Mouse (Mus musculus): ENCODE results near the gene Serpina1b. TPM values are rescaled to one million over a fixed set of nuclear protein-coding genes. Genes with fewer than 3 reads are reported as not detected.
"Not testable (repeated sequence)": the region's sequence is repeated elsewhere in the genome, so short reads cannot be mapped to it uniquely, and the experiment has no call there.

Serpina1b gene
- polyA plus RNA-seq, 1 experiment from 2014 or later, result 1.5 TPM

DNA sequence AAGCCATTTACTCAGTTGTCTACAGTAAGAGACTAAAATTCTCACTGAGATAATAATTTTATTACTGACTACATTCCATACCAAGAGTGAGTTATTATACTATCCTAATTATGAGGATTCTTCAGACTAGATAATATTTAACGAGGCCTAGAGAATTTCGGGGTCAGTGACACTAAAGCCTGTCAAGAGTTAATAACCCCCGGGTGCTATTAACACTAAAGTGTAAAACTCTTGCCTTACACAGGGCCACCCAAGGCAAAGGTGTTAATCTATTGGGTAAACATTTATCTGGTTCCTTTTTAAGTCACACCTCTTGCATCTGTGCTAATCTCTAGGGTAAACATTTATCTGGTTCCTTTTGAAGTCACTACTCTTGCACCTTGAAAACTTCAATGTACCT is 69.9 kb downstream of the Serpina1b start:
- not testable (repeated sequence) for H3K4me1 ChIP-seq (replicated peaks); H3K27me3 ChIP-seq; H3K4me3 ChIP-seq; ATAC-seq (ENCODE audit: low FRiP score, low read depth); H3K9ac ChIP-seq; H3K36me3 ChIP-seq; H3K4me2 ChIP-seq; H3K9me3 ChIP-seq; H3K27ac ChIP-seq (replicated peaks)
- WGBS, result 88% methylated on average over 3 of the region's 3 CpGs

- H3K4me1 ChIP-seq (replicated peaks), result not testable (repeated sequence)
- 85% methylated on average over 5 of the region's 5 CpGs for WGBS
Observed at GRCm38 (mm10) chr12:103745957-103746356, 84.2 kb downstream of the Serpina1b start.

GRCm38 (mm10) chr12:103737791-103738580 is 92.2 kb downstream of the Serpina1b start:
- H3K27ac ChIP-seq (replicated peaks); H3K27me3 ChIP-seq; H3K4me3 ChIP-seq; H3K4me2 ChIP-seq; H3K9ac ChIP-seq; H3K9me3 ChIP-seq; H3K36me3 ChIP-seq; ATAC-seq (ENCODE audit: low FRiP score, low read depth); H3K4me1 ChIP-seq (replicated peaks): not testable (repeated sequence)
- 92% methylated on average over 6 of the region's 6 CpGs for WGBS

More at GRCm38 (mm10) chr12:103745957-103746356, 84.2 kb downstream of the Serpina1b start:
- not testable (repeated sequence) for H3K9me3 ChIP-seq; H3K9ac ChIP-seq; H3K36me3 ChIP-seq; H3K27ac ChIP-seq (replicated peaks); H3K27me3 ChIP-seq; H3K4me3 ChIP-seq; H3K4me2 ChIP-seq; ATAC-seq (ENCODE audit: low FRiP score, low read depth)

DNA sequence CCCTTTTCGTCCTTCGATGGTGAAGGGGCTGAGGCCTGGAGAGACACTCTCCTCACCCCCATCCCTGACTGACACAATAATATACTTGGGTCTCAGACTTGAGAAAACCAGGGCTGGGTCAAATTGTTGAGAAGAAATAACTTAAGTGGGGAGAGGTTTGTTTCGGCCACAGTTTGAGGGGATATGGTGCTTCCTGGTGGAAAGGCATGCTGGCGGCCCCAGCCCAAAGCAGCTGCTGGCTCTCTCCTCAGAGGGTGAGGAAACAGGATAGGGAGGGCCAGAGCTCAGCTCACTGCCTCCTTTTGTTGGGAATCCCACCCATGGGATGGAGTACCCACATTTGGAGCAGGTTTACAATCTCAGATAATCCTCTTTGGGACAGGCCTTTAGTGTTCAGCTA is 94.6 kb downstream of the Serpina1b start:
- not testable (repeated sequence) for H3K9ac ChIP-seq; H3K27ac ChIP-seq (replicated peaks); H3K4me1 ChIP-seq (replicated peaks); H3K9me3 ChIP-seq; ATAC-seq (ENCODE audit: low FRiP score, low read depth); H3K36me3 ChIP-seq; H3K27me3 ChIP-seq; H3K4me3 ChIP-seq; H3K4me2 ChIP-seq
- 90% methylated on average over 4 of the region's 4 CpGs for WGBS

GRCm38 (mm10) chr12:103735101-103735500 is 95.1 kb downstream of the Serpina1b start:
- not testable (repeated sequence) for ATAC-seq (ENCODE audit: low FRiP score, low read depth); H3K27me3 ChIP-seq; H3K9me3 ChIP-seq; H3K9ac ChIP-seq; H3K4me3 ChIP-seq; H3K36me3 ChIP-seq; H3K27ac ChIP-seq (replicated peaks); H3K4me1 ChIP-seq (replicated peaks); H3K4me2 ChIP-seq
- WGBS, result 80% methylated on average over 4 of the region's 4 CpGs

DNA sequence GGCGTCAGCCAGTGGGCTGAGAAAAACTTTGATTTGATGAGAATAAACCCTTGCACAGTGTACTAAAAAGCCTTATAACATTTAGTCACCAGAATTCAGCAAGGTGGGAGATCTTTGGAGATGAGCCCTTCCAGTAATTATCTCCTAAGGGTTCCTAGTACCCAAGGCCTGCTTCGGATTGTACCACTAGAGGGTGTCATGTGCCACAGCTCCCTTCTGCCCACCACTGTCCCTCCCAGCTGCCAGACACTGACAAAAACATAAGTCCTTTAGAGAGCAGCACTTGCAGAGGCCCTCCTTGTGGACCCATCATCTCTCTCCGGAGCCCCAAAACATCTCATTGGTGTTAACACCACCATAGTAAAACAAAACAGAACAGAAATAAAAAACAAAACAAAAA is 118.6 kb downstream of the Serpina1b start:
- no peak for ATAC-seq (ENCODE audit: low FRiP score, low read depth)
- Histone ChIP-seq H3K27ac (replicated peaks) (no peak overlapping the region), H3K9ac (no peak overlapping the region), H3K36me3 (no peaks in the 10 kb centered on the region), H3K4me1 (replicated peaks) (no peaks in the 10 kb centered on the region), H3K4me2 (no peak overlapping the region), H3K4me3 (no peak overlapping the region), H3K27me3 (no peaks in the 10 kb centered on the region), H3K9me3 (no peaks in the 10 kb centered on the region)
- 79% methylated on average over 3 of the region's 3 CpGs for WGBS

DNA sequence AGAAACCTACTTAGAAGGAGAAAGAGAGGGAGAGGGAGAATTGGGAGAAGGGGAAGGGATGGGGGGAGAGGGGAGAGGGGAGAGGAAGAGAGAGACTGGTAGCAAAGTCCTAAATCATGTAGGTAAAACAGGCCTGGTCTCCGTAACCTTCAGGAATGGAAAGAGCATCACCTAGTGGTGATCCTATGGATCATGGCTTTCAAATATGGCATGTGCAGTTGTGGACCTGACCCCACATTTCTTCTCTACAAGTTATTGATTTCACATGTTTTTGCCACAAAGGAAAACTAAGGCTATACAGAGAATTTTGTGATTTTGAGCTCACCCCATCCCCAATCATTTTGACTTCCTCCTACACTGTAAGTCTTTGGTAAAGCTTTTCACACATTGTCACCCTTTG is 119.8 kb downstream of the Serpina1b start:
- H3K9ac ChIP-seq, result no peak overlapping the region
- ATAC-seq (ENCODE audit: low FRiP score, low read depth), result no peak
- 76% methylated on average over 1 of the region's 1 CpGs for WGBS

DNA sequence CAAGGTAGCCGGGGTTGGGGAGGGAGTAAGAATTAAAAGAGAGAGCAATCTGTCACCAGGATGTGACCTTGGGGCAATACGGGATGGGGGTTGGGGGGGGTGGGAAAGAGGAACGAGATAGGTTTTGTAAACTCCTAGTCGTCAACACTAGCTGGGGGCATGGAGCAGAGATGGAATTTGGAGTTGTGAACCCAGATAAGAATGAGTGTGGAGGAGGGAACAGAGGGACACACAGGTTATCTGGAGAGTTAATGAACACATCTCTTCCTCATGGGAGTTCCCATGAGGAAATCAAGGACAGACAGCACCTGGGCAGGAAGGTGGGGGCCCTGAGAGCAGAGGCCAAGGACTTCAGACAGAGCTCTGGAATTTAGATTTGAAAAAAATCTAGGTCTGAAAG is 124.1 kb downstream of the Serpina1b start:
- no peaks in the 10 kb centered on the region for H3K4me1 ChIP-seq (replicated peaks)
- no peaks in the 10 kb centered on the region for H3K36me3 ChIP-seq
- no peak overlapping the region for H3K4me3 ChIP-seq
- no peak overlapping the region for H3K9ac ChIP-seq
- H3K27me3 ChIP-seq, result no peaks in the 10 kb centered on the region
- 90% methylated on average over 4 of the region's 4 CpGs for WGBS
- H3K27ac ChIP-seq (replicated peaks), result no peak overlapping the region
- no peaks in the 10 kb centered on the region for H3K9me3 ChIP-seq
- no peak for ATAC-seq (ENCODE audit: low FRiP score, low read depth)
- no peak overlapping the region for H3K4me2 ChIP-seq

More for the DNA sequence above, 119.8 kb downstream of the Serpina1b start:
- H3K36me3 ChIP-seq, result no peaks in the 10 kb centered on the region
- H3K9me3 ChIP-seq, result no peaks in the 10 kb centered on the region
- no peak overlapping the region for H3K27ac ChIP-seq (replicated peaks)
- H3K4me2 ChIP-seq, result no peak overlapping the region
- no peaks in the 10 kb centered on the region for H3K4me1 ChIP-seq (replicated peaks)
- H3K4me3 ChIP-seq, result no peak overlapping the region
- no peaks in the 10 kb centered on the region for H3K27me3 ChIP-seq

DNA sequence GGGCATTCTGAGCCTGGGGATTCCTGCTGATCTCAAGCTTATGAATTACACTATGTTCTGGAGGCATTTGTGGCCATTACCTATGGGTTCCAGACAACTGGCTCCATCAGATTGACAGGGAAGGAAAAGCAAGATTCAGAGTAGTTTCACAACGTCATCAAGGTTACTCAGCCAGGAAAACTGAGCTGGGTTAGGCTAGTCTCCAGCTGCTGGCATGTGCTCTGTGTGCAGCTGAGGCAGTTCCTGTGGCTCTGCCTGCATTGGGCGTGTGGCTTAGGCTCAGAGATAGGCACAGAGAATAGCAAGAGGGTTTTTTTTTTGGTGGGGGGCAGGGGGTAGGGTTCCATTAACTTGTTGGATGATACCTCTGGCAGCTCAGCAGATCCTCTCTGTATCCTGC is 124.6 kb downstream of the Serpina1b start:
- Histone ChIP-seq H3K27ac (replicated peaks) (no peak overlapping the region), H3K9ac (no peak overlapping the region), H3K27me3 (no peaks in the 10 kb centered on the region), H3K9me3 (no peaks in the 10 kb centered on the region), H3K36me3 (no peaks in the 10 kb centered on the region), H3K4me1 (replicated peaks) (no peaks in the 10 kb centered on the region), H3K4me2 (no peak overlapping the region), H3K4me3 (no peak overlapping the region)
- WGBS, result 79% methylated on average over 2 of the region's 2 CpGs
- no peak for ATAC-seq (ENCODE audit: low FRiP score, low read depth)

GRCm38 (mm10) chr12:103700144-103700750 is 129.9 kb downstream of the Serpina1b start:
- Histone ChIP-seq H3K36me3 (no peaks in the 10 kb centered on the region), H3K9me3 (no peaks in the 10 kb centered on the region), H3K9ac (no peak overlapping the region), H3K27ac (replicated peaks) (no peak overlapping the region), H3K27me3 (no peaks in the 10 kb centered on the region), H3K4me3 (no peak overlapping the region), H3K4me1 (replicated peaks) (no peaks in the 10 kb centered on the region), H3K4me2 (no peak overlapping the region)
- 88% methylated on average over 4 of the region's 4 CpGs for WGBS
- ATAC-seq (ENCODE audit: low FRiP score, low read depth), result no peak

DNA sequence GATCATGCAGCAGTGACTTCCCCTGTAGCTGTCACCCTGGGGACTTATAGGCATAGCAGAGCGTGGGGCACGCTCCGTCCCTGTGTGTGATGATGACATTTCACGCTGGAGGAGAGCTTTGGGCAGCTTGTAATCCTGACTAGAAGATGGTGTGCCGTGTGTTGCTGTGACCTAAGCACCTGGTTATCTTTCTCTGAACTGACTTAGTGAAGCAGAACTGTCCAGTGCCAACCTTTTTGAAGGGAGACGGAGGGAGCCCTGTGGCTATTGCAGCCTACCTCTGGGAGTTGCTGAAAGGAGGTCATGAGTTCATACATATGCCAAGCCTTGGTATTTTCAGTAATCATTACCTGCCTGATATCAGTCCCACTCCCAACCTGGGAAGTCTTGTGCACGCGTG is 134.7 kb downstream of the Serpina1b start, which contains the start of gene Serpina1f:
Gene Serpina1f (minus strand): TSS at position 101 of the 400 bp plus-strand sequence.
- no peak within 1 kb of the TSS for H3K27ac ChIP-seq (replicated peaks)
- no peak within 1 kb of the TSS for H3K4me3 ChIP-seq
- no peaks in the 10 kb centered on the region for H3K9me3 ChIP-seq
- H3K4me2 ChIP-seq, result no peak within 1 kb of the TSS
- H3K4me1 ChIP-seq (replicated peaks), result no peaks in the 10 kb centered on the region
- no peaks in the 10 kb centered on the region for H3K36me3 ChIP-seq
- no peak within 1 kb of the TSS for H3K9ac ChIP-seq
- no peak for ATAC-seq (ENCODE audit: low FRiP score, low read depth)
- 89% methylated on average over 8 of the region's 8 CpGs for WGBS
- H3K27me3 ChIP-seq, result no peaks in the 10 kb centered on the region

- H3K9ac ChIP-seq, result no peak overlapping the region
- H3K27ac ChIP-seq (replicated peaks), result no peak overlapping the region
- H3K27me3 ChIP-seq, result no peaks in the 10 kb centered on the region
- WGBS, result 67% methylated on average over 3 of the region's 3 CpGs
- no peaks in the 10 kb centered on the region for H3K4me1 ChIP-seq (replicated peaks)
- H3K4me2 ChIP-seq, result no peak overlapping the region
- H3K9me3 ChIP-seq, result no peaks in the 10 kb centered on the region
- H3K4me3 ChIP-seq, result no peak overlapping the region
- no peak for ATAC-seq (ENCODE audit: low FRiP score, low read depth)
- H3K36me3 ChIP-seq, result no peaks in the 10 kb centered on the region
Observed at GRCm38 (mm10) chr12:103688221-103688814, 141.9 kb downstream of the Serpina1b start.

Measured in hindbrain, embryonic 15.5 days (tissue).